Mouse (Mus musculus) ES-E14 (cell line): Measurements from ENCODE around the gene Dclk1. TPM values are rescaled to one million over a fixed set of nuclear protein-coding genes. Genes with fewer than 3 reads are reported as not detected.

Experiments
- DNase-seq: peaks from one replicate; pipeline ENCODE4 v3.0.0-alpha.2; 2013; ENCODE audit warnings: low read depth, low spot score
- H3K27ac ChIP-seq: 2 replicates; pipeline ENCODE4 v1.5.1; 2012; ENCODE audit warnings: low read depth, mild to moderate bottlenecking, low read length, moderate library complexity, mixed read lengths; ENCODE audit not compliant: poor library complexity, insufficient read depth, severe bottlenecking
- H3K36me3 ChIP-seq: 2 replicates; pipeline ENCODE4 v1.6.1; 2012; ENCODE audit warnings: mild to moderate bottlenecking, low read length, moderate library complexity, mixed read lengths; ENCODE audit not compliant: control insufficient read depth, poor library complexity, insufficient read depth, severe bottlenecking
- H3K4me1 ChIP-seq, 2 experiments: fragments of 150-350 bp in 1 of 2; sonication (generic) in 1 of 2; 2 replicates each; pipeline ENCODE4 v1.6.1; 2012; ENCODE audit warnings: low read length in 2 of 2, mild to moderate bottlenecking in 1 of 2, mixed read lengths in 1 of 2; ENCODE audit not compliant: control insufficient read depth in 2 of 2, insufficient read depth in 2 of 2, poor library complexity in 1 of 2
- H3K4me3 ChIP-seq, 2 experiments: fragments of 150-350 bp in 1 of 2; sonication (generic) in 1 of 2; 2 replicates each; pipeline ENCODE4 v1.5.1; 2012; ENCODE audit warnings: low read length in 2 of 2, low read depth in 1 of 2, mild to moderate bottlenecking in 1 of 2, mixed read lengths in 1 of 2; ENCODE audit not compliant: insufficient read depth in 1 of 2, poor library complexity in 1 of 2, severe bottlenecking in 1 of 2
- H3K9ac ChIP-seq: 2 replicates; pipeline ENCODE4 v1.6.1; 2012; ENCODE audit warnings: low read depth, mild to moderate bottlenecking, low read length, mixed read lengths; ENCODE audit not compliant: poor library complexity, insufficient read depth, severe bottlenecking
- H3K9me3 ChIP-seq: fragments of 150-350 bp; sonication (generic); 2 replicates; pipeline ENCODE4 v1.6.1; 2012; ENCODE audit warnings: low read depth, mild to moderate bottlenecking, low read length; ENCODE audit not compliant: control insufficient read depth, insufficient read depth
- CHD2 ChIP-seq: IDR thresholded peaks from 2 replicates; pipeline ENCODE4 v1.6.1; 2014; ENCODE audit warnings: mild to moderate bottlenecking, low read depth, low read length, inconsistent platforms
- HCFC1 ChIP-seq: IDR thresholded peaks from 2 replicates; pipeline ENCODE4 v1.6.1; 2012; ENCODE audit warnings: low read length, inconsistent platforms, borderline replicate concordance; ENCODE audit not compliant: insufficient read depth
- MAFK ChIP-seq: IDR thresholded peaks from 2 replicates; pipeline ENCODE4 v1.6.1; 2014; ENCODE audit warnings: mild to moderate bottlenecking, low read depth, low read length, inconsistent platforms; ENCODE audit not compliant: insufficient read depth
- ZC3H11A ChIP-seq: IDR thresholded peaks from 2 replicates; pipeline ENCODE4 v1.6.1; 2012; ENCODE audit warnings: low read depth, mild to moderate bottlenecking, inconsistent platforms, low read length, borderline replicate concordance
- ZNF384 ChIP-seq: IDR thresholded peaks from 2 replicates; pipeline ENCODE4 v1.6.1; 2012; ENCODE audit warnings: low read depth, low read length, inconsistent platforms
- in situ Hi-C, 2 experiments: fragments of 600-800 bp; cut with MboI; formaldehyde crosslinking; loops; one replicate each; pipeline ENCODE4 v1.15.1; 2025; ENCODE audit warnings: low sequenced_read_pairs in 2 of 2, inconsistent platforms in 1 of 2; ENCODE audit not compliant: unreplicated experiment in 2 of 2
- total RNA-seq: library from RNA; depleted of rRNA; stranded (reverse); fragments of 300-350 nt; gene quantifications from 2 replicates; pipeline ENCODE4 v1.2.3, GENCODE M21; 2012

Dclk1 gene
- total RNA-seq, 1 experiment, result 1.7 TPM

DNA sequence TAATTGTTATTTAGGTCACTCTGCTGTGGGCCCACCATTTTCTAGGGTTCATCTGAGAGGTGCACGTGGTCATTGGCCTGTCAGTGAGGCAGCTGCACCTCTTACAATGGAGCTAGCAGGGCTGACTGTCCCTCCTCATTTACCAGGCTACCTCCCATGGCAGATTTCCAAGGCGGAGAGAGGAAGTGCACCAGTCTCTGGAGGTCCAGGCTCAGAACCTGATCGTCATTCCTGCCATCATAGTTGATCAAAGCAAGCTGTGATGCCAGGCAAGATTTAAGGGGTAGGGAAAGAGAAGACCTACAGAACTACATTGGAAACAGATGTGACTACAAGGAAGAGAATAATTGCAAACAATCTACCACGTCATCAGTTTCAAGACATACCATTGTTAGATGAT is 308.8 kb downstream of the Dclk1 start:
- no peak overlapping the region for H3K27ac ChIP-seq
- no peaks in the 10 kb centered on the region for H3K36me3 ChIP-seq
- in situ Hi-C loops, result no loop called here
- no peak for DNase-seq
- TF ChIP-seq HCFC1, result no peak
- no peak for TF ChIP-seq ZNF384
- TF ChIP-seq CHD2, result no peak
- no peak for TF ChIP-seq ZC3H11A
- H3K9me3 ChIP-seq, result no peaks in the 10 kb centered on the region
- no peak overlapping the region for H3K9ac ChIP-seq
- H3K4me1 ChIP-seq, result no peaks in the 10 kb centered on the region
- no peak overlapping the region for H3K4me3 ChIP-seq

DNA sequence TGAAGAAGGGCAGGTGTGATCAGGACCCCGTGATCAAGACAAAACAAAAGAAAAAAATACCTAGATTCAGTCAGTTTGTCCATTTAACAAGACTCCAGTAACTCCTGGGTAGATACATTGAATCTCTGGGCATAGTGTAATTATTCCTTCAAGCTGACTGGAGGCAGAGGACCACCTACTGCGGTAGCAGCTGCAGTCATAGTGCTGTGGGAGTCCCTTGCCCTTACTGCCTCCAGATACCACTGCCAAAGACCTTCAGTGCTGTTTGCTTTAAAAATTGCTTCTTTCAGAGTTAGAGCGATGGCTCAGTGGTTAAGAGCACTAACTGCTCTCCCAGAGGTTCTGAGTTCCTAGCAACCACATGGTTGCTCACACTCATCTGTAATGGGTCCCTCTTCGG is 309.7 kb downstream of the Dclk1 start:
- TF ChIP-seq MAFK (no peak), CHD2 (no peak), ZC3H11A (no peak), ZNF384 (no peak), HCFC1 (no peak)
- Histone ChIP-seq H3K36me3 (no peaks in the 10 kb centered on the region), H3K9ac (no peak overlapping the region), H3K27ac (no peak overlapping the region), H3K4me3 (no peak overlapping the region), H3K9me3 (no peaks in the 10 kb centered on the region), H3K4me1 (no peaks in the 10 kb centered on the region)
- in situ Hi-C loops, result no loop called here
- no peak for DNase-seq

DNA sequence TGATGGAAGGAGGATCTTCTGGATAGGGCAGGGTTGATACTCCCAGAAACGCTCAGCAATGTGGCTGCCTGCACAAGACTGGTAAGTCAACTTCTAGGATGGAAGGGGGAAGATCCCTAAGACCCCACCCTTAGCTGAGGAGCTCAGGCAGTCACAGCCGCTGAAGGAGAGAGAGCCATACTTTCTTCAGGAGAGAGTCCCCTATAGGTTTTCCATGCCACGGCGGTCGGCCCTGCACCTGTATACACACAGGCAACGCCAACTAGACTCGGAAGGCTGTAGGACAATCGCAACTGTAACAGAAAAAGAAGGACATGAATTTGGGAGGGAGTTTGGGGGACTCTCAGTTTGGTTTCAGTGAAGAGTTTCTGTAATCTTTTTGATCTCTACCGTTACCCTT is 310.9 kb downstream of the Dclk1 start:
- no peak overlapping the region for H3K27ac ChIP-seq
- TF ChIP-seq CHD2 (no peak), HCFC1 (no peak)
- in situ Hi-C loops, result no loop called here
- H3K9me3 ChIP-seq, result no peaks in the 10 kb centered on the region
- no peak overlapping the region for H3K9ac ChIP-seq
- no peak for DNase-seq
- H3K4me1 ChIP-seq, result no peaks in the 10 kb centered on the region
- H3K36me3 ChIP-seq, result no peaks in the 10 kb centered on the region
- no peak overlapping the region for H3K4me3 ChIP-seq

DNA sequence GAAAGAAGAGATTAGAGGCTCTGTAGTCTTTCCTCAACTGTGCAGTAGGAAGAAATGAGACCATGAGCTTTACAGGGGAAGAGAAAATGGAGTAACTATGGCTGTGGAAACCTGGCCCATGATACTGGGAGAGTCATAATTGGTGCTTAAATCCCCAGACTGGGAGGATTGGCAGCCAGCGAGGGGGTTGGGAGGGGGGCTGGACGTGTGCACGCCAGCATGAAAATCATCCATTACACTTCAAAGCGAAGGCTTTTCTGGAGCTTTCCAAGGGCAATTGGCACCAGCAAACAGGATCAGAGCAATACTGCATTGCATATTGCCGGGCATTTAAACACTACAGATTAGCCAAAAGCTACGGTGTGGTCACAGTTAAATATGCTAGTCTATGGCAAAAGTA is 313.7 kb downstream of the Dclk1 start:
- Histone ChIP-seq H3K27ac (no peak overlapping the region), H3K9me3 (no peaks in the 10 kb centered on the region), H3K4me3 (no peak overlapping the region), H3K4me1 (no peaks in the 10 kb centered on the region), H3K9ac (no peak overlapping the region), H3K36me3 (no peaks in the 10 kb centered on the region)
- in situ Hi-C loops, result no loop called here
- TF ChIP-seq HCFC1, result no peak
- no peak for TF ChIP-seq ZNF384
- TF ChIP-seq CHD2, result no peak
- no peak for TF ChIP-seq MAFK
- no peak for TF ChIP-seq ZC3H11A
- no peak for DNase-seq

DNA sequence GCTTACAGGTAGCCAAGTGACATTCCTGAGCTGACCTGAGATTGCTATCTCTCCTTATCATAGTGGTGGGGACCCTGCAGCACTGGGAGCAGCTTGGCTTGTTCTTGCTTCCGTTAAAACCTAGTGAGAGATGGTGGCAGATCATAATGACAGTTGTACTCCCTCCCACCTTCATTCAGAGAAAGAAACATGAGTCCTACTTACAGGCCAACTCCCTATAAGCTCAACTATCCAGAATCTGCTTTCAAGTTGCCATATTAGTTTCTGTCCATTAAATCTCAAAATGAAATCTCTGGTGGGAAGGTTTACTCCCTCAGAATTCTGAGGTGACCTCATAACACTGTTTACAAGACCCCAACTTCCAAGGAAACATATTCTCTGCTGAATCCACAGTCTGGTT is 316.4 kb downstream of the Dclk1 start:
- DNase-seq, result no peak
- in situ Hi-C loops, result no loop called here
- no peak overlapping the region for H3K4me3 ChIP-seq
- TF ChIP-seq ZC3H11A, result no peak
- H3K36me3 ChIP-seq, result no peaks in the 10 kb centered on the region
- no peaks in the 10 kb centered on the region for H3K9me3 ChIP-seq
- H3K4me1 ChIP-seq, result no peaks in the 10 kb centered on the region
- no peak overlapping the region for H3K9ac ChIP-seq
- H3K27ac ChIP-seq, result no peak overlapping the region
